Mouse (Mus musculus): ENCODE measurements around the gene Pole3.
"Not testable (repeated sequence)": the region's sequence is repeated elsewhere in the genome, so short reads cannot be mapped to it uniquely, and the experiment has no call there.

Gene Pole3

DNA sequence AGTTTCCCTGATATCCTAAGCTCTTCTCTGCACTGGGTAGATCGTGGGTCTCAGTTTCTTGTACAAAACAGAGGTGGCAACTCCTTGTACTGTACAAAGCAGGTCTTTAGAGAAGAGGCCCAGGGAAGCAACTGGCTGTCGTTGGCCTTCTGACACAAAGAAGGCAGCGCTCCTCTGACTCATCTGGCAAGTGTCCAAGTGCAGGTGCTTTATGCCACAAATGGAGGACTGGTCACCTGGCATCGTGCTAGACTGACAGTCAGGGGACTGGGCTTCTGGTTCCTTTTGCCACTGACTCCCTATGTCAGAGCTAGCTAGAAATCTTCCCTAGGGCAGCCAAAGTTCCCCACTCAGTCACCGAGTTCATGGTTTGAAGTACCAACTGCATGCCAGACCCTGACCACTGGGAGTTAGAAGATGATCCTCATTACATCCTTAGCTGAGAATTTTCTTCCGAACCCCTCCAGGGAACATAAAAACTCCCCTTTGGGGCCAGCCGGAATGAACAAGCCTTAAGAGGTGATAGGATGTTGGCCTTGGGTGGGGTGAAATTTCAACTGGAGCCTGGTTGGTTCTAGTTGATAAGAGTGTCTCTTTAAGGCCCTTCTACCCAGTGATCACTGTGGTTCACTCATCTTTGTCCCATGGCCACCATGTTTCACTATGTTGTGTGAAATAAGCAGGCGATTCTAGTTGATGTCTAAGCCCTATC is 39.3 kb downstream of the Pole3 start:
- no peak for DNase-seq

DNA sequence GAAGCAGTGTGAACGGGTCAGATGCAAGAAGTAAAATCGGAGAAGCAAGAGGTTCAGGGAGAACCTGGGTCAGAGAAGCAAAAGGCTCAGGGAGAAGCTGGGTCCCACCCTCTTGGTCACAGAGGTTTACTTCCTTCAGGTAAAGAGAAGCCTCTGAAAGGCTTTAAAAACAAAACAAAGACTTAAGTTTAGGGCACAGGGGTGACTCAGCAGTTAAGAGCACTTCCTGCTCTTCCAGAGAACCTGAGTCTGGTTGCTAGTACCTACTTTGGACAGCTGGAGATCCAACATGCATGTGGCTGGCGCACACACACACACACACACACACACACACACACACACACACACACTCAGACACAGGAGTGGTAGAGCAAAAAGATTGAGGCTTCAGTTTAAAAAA is 39.9 kb downstream of the Pole3 start:
- peak; percentile 20 for DNase-seq

DNA sequence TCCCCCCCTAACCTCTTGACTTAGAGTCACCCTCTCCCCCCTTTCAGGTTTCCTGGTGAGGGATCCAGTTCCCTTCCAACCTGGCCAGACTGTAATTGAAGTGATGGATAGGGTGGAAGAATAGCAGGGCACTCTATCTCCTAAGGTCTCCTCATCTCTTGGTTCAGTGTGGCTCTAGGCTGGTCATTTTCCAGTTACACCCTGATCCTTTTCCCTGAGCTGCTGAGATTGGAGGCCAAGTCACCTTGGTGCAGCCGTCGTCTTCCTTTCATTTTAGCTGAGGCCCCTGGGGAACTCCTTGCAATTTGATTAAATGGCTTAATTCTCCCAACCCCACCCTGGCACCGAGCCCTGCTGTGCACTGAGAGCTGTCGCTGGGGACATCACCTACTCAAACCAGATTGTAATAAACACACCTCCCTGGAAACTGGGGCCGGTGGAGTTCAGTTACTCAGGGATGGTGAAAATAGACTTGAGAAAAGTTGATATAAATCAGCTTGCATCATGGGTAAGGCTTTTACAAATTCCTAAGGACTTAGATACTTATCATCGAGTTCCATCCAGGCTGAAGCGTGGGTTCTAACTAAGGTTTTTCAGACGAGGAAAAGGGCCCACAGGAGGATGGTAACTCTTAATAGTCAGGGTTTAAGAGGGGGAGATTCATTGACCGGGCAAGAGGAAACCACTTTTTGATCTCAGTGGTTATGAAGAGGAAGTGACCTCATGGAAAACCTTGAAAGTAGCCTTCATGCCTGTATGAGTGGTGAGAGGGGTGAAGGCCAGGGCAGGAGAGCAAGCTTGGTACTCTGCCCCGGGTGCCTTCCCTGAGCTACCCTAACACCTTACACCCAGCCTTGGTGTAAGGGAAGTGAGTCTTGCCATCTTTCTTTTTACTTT is 43.9 kb downstream of the Pole3 start:
- no peak for DNase-seq

DNA sequence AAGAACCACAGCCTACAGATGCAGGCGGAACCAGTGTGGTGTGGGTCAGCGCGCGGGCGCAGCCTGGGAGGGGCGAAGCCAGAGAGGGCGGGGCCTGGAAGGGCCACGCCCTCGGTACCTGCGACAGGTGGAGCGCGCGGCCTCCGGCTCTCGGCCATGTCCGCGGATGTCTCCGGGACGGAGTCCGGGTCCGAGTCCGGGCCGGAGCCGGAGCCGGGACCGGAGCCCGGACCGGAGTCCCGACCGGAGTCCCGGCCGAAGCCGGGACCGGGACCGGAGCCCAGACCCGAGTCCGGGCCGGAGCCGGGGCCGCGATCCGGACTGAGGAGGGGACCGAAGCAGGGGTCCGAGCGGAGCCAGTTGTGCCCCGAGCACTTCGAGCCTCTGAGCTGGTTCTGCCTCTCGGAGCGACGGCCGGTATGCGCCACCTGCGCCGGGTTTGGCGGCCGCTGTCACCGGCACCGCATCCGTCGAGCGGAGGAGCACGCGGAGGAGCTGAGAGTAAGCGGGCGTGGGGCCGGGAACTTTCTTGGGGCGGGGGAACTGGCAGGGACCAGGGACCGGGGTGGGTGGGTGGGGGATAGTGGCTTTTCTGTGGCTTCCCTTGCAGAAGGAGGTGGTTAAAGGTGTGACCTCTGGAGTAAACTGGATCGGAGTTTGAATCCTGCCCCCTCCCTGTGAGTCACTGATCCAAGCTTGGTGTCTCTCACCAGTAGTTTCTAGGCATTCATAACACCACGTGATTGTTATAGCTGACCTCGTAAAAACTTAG is 44.7 kb downstream of the Pole3 start, which contains the start of gene Bspry:
Bspry (plus strand) TSS at position 117 of the 772 bp plus-strand sequence.
- DNase-seq: peak; percentile 62

DNA sequence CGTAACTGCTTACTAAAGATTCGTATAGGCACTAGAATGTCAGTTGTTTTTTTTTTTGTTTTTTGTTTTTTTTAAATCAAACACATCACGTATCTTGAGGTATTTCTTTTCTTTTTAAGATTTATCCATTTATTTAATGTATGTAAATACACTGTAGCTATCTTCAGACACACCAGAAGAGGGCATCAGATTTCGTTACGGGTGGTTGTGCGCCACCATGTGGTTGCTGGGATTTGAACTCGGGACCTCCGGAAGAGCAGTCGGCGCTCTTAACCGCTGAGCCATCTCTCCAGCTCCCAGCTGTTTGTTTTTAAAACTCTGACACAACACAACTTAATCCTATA is 45.3 kb downstream of the Pole3 start:
- not testable (repeated sequence) for DNase-seq

DNA sequence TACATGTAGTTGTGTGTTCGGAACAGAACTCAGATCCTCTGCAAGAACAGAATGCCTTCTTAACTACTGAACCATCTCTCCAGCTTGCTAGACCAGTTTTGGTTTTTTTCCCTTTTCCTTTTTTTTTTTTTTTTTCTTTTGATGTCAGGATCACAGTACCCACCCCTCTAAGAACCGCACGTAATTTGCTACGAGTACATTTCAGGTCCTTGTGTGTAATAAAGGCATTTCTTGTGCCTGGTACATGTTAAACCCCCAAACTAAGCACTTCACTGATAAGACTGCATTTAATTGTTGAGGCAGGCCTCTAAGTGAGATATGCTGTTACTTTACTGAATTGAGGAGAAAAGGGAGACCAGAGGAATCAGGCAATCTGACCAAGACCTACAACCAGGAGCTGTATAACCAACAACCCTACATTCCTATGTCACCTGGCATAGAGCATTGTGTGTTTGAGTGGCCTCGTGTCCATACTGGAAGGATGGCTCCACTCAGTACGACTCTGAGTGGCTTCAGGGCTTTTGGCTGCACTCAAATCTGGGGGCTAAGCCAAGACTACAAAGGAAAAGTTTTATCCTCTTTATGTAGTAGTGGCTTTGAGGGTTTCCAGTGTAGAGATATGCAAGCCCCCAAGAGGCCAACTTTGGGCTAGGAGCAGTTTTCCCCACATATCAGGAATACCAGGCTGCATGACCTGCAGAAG is 47.2 kb downstream of the Pole3 start:
- no peak for DNase-seq

DNA sequence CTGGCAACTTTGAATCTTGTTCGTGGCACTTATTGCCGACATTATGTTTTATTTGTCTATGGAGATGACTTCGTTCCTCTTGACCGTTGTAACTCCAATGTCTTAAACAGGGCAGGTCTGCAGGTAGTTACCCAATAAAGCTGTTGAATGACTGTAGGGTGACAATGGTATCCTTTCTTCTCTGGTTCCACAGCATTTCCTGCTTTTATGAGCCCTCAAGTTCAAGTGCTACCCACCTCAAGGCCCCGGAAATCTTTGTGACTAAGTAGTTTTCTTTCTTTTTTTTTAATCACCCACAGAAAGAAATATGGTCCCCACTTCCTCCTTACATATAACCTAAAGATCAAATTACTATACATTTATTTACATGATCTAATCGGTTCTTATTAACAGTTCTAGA is 49.1 kb downstream of the Pole3 start:
- DNase-seq: peak; percentile 42

DNA sequence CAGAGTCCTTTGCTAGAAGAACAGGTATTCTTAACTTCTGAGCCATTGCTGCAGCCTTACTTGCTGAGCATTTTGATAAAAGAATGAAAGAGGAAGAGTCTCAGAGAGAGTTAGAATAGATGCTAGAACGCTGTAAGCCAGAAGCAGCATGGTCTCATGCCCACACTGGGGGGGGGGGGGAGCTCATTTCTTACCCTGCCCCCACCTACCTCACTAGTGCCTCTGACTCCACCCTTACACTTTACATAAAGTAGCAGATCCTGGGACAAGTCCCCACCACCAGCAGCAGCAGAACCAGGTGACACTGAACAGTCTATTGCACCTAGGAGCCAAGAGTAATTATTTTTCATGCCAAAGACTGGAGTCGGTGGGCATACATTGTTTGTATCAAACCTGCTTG is 49.7 kb downstream of the Pole3 start:
- peak; percentile 59 for DNase-seq

Data from thymus, postnatal 25 days (tissue).